Mouse (Mus musculus): ENCODE measurements at regions not wholly inside any gene's neighbourhood (a gene's known extent, or its start where the extent isn't known, plus 50 kb on each side); places are given as distances from the start of the nearest gene placed in this dataset.

DNA sequence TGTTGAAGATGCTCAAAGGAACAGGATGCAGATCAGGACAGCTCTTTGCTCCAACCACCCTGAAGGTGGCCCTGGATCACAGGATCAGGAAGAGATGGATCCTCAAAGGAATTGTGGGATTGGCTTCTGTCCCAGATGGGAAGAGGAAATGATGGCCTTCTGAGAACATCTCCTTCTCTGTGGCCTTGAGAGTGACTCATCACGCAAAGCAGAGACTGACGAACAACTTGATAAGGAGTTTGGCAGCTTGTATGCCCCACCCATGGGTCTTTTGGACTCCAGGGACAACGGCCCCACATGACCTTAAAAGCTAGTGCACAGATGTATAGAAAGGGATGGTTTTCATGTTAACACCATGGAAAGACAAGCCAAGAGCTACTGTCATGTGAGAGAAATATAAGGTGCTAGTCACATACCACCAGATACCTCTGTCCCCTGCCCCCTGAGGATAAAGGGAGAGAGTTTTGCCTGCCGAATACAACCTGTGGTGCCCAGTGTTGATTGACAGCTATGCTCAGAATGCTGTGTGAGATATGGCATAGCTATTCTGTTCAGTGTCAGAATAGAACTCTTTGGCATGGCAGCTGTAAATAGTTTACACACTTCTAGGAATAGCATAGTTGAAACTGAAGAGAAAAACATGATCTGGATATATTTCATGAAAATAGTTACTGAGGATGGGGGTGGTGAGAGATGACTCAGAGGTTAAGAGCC, 109.2 kb upstream of the S1pr3 start:
- no peak for DNase-seq (ENCODE audit: low spot score)

DNA sequence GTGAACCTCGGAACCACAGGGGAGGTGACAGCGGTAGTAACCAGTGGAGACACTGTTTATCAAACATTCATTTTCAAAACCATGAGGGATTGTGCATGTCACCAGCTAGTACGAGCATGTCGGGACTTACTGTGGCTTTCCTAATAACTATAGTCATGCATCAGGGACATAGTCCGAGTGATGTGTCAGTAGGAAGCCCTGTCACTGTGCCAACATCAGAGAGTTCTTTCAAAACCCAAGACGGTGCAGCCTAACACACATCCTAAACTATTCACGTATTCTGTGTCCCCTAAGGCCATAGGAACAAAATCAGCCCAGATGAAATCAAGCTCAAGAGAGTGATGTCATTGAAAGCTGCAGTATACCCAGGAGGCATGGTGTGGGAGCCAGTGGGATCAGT, 107.0 kb upstream of the S1pr3 start:
- DNase-seq (ENCODE audit: low spot score) = no peak

DNA sequence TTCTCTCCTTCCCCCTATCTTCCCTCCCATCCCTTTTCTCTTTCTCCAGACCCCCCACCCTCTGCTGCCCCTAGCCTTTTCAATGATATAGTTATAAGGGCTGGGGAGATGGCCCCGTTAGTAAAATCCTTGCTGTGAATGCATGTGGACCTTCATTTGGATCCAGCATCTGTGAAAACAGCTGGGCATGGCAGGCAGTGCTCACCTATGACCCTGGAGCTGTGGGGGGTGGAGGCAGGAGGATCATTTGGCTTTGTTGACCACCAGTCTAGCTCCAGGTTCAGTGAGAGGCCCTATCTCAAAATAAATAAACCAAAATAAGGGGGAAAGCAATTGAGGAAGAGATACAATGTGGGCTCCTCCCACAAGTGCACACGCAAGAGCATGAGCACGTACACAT, 105.3 kb upstream of the S1pr3 start:
- DNase-seq (ENCODE audit: low spot score) = no peak

- no peak for DNase-seq (ENCODE audit: low spot score)
These were observed 103.8 kb upstream of the S1pr3 start for GRCm38 (mm10) chr13:51304631-51305030.

DNA sequence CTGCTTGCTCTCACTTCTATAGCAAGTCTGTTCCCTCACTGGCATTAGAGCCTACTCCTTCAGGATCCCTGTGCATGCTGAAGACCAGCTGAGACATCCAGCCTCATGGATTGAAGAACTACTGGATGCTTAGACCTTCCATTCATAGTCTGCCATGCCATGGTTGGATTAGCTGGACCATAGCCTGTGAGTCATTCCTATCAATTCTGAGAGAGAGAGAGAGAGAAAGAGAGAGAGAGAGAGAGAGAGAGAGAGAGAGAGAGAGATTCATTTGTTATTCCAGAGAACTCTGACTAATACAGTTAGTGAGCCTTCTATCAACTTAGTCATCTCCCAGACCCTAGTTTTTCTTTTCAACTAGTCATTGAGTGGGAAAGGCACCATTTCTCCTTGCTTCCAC, 99.0 kb upstream of the S1pr3 start:
- DNase-seq (ENCODE audit: low spot score) = no peak

GRCm38 (mm10) chr13:51310041-51310440, 98.4 kb upstream of the S1pr3 start:
- no peak for DNase-seq (ENCODE audit: low spot score)

DNA sequence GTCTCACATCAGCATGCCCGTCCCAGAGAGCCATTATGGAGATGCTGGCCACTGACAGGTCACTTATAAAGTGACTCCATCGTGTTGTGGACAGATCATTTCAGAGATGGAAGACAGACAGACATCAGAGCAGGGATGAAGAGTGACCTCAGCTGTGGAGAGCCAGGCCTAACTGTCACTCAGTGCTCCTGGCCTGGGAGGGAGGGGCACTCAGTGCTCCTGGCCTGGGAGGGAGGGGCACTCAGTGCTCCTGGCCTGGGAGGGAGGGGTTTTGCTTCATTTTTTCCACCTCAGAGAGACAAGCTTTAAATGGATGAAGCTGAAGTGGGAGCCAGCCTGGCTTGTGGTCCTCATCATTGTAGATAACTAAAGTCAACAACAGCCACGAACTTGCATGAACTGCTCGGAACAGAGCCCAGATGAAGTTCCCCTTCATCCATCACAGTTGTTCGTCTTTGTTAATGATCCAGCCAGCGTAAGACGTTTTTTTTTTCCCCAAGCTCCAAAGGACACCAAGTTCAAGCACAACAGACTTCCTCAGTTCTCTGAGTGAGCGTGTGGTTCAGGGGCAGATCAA, 96.7 kb upstream of the S1pr3 start:
- DNase-seq (ENCODE audit: low spot score) = no peak

DNA sequence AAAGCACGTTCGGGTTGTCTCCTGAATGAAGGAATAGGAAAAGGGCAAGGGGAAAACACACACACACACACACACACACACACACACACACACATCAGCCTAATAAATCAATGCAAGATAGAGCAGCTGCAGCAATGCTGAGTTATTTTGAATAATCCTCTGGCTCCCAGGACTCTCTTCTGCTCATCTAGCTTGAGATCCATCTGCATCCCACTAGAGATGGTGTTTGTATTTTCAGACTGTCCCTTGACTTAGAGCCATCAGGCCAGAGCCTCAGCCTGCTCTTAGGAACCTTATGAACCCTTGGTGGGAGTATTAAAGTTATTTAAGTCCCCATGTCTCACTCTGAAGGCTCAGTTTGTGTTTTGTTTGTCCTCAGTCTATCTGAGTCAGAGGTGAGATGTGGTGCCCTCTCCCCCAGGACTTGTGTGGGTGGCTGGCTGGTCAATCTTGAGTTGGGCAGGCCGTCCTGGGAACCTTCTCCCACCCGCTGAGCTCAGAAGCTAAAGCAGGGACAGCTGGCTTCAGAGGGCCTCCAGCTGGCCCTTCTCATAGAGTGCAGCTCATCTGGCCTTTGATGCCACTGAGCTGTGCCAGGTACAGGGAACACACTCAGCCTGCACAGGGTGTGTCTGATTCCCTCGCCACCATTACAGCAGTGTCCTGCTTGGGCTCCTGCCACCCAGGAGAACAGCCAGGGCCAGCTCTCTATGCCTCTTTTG, 95.1 kb upstream of the S1pr3 start:
- DNase-seq (ENCODE audit: low spot score) = no peak

- DNase-seq (ENCODE audit: low spot score) = no peak
These were observed 93.9 kb upstream of the S1pr3 start for GRCm38 (mm10) chr13:51314541-51314977.

DNA sequence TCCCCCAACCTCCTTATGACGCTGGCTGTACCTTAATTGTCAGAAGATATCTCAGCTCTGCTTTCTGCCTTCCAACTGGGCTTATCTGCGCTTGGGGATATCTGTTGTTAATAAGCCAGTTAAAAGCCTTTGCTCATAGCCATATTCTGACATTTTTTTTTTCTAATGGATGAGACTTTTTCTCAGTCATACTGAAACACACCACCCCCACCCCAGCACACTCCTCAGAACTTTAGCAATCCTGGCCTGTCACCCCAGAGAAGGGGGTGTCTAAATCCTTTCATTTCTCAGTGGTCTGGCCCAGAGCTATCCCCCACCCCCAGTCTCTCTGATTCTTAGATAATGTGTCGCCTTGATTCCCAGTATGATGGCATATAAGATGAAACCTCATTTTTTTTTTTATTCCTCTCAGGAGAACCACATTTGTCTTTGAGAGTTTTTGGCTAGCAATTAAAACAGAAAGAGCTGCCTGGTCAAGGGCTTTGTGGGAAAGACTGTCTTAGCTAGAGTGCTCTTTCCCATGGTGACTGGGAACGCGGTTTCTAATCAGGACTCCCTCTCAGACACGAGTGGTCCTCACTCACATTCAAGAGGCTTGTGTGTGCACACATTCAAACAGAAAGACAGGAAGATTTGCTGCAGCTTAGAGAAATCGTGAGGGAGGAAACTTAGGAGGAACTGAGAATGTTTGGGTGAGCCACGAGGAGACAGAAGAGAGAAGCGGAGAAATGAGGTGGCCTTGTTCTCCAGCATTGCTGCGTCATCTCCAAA, 93.2 kb upstream of the S1pr3 start:
- no peak for DNase-seq (ENCODE audit: low spot score)

DNA sequence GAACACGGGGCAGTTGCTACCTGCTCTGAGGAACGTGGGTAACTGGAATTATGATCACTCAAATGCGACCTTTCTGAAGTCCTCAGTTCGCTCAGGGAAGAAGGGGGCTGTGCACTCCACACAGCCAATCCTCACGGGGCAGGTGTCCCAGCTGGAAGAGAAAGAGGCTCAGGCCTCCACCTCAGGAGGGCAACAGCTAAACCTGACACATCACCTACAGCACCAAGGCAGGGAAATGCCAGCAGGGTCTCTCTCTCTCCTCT, 92.7 kb upstream of the S1pr3 start:
- DNase-seq (ENCODE audit: low spot score) = no peak

DNA sequence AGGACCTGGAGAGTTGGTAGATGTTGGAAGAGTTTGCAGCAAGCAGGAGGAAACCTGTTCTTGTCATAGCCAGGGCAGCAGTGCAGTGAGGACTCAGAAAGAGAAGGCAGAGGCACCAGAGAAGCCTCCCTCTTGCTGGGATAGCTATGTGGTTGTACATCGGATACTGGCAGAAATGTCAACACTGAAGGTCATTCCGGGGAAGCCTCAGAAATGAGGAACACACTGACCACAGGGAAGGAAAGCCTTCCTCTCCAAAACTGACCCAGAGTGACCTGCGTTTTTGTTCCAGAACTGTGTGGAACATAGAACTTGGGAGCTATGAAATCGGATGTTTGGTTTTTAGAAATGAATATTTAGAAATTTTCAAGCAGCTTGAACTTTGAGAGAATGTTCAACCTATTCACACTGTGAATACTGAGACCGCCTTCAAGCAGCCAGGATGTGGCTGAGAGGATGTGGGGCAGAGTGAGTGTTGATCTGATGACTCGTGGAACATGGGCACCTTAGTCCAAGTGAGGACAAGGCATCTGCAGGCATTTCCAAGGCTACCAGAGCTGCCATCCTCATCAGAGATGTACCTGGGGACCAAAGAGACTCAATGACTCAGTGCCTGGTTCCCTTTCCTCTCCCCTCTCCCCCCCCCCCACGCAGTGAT, 85.3 kb upstream of the S1pr3 start:
- DNase-seq (ENCODE audit: low spot score) = no peak

- DNase-seq (ENCODE audit: low spot score) = no peak
These were observed 83.7 kb upstream of the S1pr3 start for GRCm38 (mm10) chr13:51324714-51325113.

- DNase-seq (ENCODE audit: low spot score) = no peak
These were observed 83.1 kb upstream of the S1pr3 start for GRCm38 (mm10) chr13:51325298-51325697.

DNA sequence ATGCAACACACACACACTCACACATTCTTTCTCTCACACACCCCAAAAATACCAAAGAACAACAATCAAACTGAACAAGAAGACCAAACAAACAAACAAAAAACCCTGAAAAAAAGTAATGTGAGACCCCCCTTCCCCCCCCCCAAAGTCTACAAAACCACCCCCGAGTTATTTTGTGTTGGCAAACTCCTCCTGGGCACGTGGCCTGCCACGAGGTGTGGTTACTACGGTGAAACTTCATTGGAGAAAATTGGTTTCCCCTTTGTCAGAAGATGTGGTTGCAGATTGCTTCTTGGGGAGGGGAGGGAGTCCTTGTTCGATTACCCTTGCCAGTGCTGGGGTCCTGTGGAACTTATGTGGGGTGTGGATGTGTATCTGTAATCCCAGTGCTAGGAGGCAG, 82.3 kb upstream of the S1pr3 start:
- DNase-seq (ENCODE audit: low spot score) = no peak

DNA sequence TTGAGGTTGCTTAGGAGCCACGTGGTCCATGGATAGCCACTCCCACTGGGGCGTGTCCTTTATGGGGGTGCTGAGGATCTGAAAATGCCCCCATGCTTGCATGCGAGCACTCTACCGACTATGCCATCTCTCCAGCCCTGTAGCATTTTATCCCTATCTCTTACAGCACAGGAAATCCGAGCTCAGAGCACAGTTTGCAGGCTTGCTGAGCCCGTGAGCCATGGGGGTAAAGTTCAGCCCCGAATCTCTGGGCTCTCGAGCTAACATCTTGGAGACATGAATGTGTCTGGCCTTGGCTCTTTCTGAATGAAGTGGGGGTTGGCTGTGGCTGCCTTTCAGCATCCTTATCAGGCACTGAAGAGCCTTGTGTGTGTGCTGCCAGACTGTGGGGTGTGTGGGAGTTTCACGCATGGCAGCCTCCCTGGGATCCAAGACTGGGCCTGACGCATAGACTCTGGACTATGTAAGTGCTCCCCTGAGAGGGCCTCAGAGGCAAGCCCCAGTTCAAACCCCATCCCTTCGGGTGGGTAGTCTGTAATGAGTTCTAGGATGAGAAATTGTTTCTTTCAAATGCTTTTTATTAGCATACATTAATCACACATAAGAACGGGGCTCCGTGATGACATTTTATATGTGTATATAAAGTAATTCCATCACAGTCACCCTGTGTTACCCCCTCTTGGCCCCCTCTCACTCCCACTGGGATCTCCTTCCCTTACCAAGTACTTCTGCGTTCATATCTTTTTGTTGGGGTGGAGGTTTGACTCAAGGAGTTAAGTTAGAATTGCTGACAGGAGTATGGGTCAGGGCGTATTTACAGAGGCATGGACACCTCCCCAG, 80.1 kb upstream of the S1pr3 start:
- no peak for DNase-seq (ENCODE audit: low spot score)

- no peak for DNase-seq (ENCODE audit: low spot score)
These were observed 79.5 kb upstream of the S1pr3 start for GRCm38 (mm10) chr13:51328971-51329346.

- DNase-seq (ENCODE audit: low spot score) = no peak
These were observed 78.7 kb upstream of the S1pr3 start for GRCm38 (mm10) chr13:51329717-51330116.

DNA sequence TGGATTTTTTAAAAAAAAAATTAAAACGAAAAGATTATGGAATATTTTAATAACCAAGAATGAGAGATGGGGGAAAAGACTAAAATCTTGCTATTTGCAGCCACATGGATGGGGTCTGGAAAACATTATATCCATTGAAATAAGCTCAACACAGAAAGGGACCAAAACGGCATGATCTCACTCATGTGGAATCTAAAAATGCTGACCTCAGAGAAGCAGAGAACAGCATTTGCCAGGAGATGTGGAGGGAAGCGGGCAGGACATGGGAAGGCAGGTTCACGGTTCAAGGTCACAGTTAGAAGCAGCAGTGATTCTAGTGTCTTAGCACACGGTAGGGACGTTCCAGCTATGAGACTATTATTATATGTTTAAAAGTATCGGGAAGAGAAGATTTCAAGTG, 76.2 kb upstream of the S1pr3 start:
- no peak for DNase-seq (ENCODE audit: low spot score)

GRCm38 (mm10) chr13:51333481-51333880, 75.0 kb upstream of the S1pr3 start:
- DNase-seq (ENCODE audit: low spot score) = no peak

GRCm38 (mm10) chr13:51336726-51337125, 71.7 kb upstream of the S1pr3 start:
- no peak for DNase-seq (ENCODE audit: low spot score)

DNA sequence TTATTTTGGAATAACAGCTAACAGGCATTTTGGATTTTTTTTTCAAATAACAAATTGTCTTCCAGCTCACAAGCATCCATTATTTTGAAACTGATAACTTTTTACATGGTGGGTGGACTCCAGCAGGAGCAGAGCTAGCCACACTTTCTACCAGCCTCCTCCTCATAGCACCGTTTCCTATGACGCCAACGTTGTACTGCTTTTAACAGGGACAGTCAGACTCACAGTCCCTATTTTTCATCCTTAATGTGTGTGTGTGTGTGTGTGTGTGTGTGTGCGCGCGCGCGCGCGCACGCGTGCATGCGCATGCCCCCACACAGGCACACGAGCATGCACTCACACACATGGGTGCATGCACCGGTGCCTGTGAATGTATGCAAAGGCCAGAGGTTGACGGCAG, 70.5 kb upstream of the S1pr3 start:
- DNase-seq (ENCODE audit: low spot score) = no peak
